Mouse (Mus musculus) CH12.LX (cell line): Measurements from ENCODE around the gene Slc38a9. TPM values are rescaled to one million over a fixed set of nuclear protein-coding genes. Genes with fewer than 3 reads are reported as not detected.

Experiments
- DNase-seq: peaks from one replicate; pipeline ENCODE4 v3.0.0-alpha.2; 2013; ENCODE audit errors: extremely low read depth
- H3K27ac ChIP-seq: 2 replicates; pipeline ENCODE4 v1.5.1; 2012; ENCODE audit warnings: low read depth, mild to moderate bottlenecking, control low read depth, moderate library complexity; ENCODE audit not compliant: insufficient read depth
- H3K27me3 ChIP-seq: replicated peaks from 2 replicates; pipeline ENCODE3; 2012; ENCODE audit warnings: inconsistent platforms
- H3K36me3 ChIP-seq, 2 experiments: replicated peaks in 1 of 2; 2 replicates each; pipeline versions ENCODE3 to v1.6.1; 2012; ENCODE audit warnings: inconsistent platforms in 1 of 2, low read length in 1 of 2, mild to moderate bottlenecking in 1 of 2, mixed read lengths in 1 of 2, moderate library complexity in 1 of 2; ENCODE audit not compliant: control insufficient read depth in 1 of 2, insufficient read depth in 1 of 2
- H3K4me1 ChIP-seq, 2 experiments: 2 replicates each; pipeline ENCODE4 v1.6.1; 2012; ENCODE audit warnings: inconsistent platforms in 1 of 2, moderate library complexity in 1 of 2; ENCODE audit not compliant: insufficient read depth in 2 of 2, control insufficient read depth in 1 of 2
- H3K4me2 ChIP-seq: 2 replicates; pipeline ENCODE4 v1.6.1; 2012; ENCODE audit warnings: low read depth, mild to moderate bottlenecking, control low read depth; ENCODE audit not compliant: poor library complexity, insufficient read depth, severe bottlenecking
- H3K4me3 ChIP-seq, 3 experiments: fragments of 150-350 bp in 1 of 3; sonication (generic) in 1 of 3; replicated peaks in 1 of 3; 2 replicates each; pipeline versions ENCODE3 to v1.5.1; 2011 to 2012; ENCODE audit warnings: low read depth in 2 of 3, low read length in 2 of 3, mild to moderate bottlenecking in 2 of 3, moderate library complexity in 2 of 3, control low read depth in 1 of 3, improper control_type of control experiment in 1 of 3, inconsistent platforms in 1 of 3, mixed read lengths in 1 of 3; ENCODE audit not compliant: poor library complexity in 1 of 3
- H3K79me2 ChIP-seq: replicated peaks from 2 replicates; pipeline ENCODE4 v1.6.1; 2012; ENCODE audit warnings: mild to moderate bottlenecking, moderate library complexity; ENCODE audit not compliant: control insufficient read depth, poor library complexity, insufficient read depth, severe bottlenecking; ENCODE audit errors: extremely low read depth
- H3K9ac ChIP-seq: 2 replicates; pipeline ENCODE4 v1.6.1; 2012; ENCODE audit warnings: low read depth, mild to moderate bottlenecking, control low read depth, moderate library complexity; ENCODE audit not compliant: insufficient read depth
- H3K9me3 ChIP-seq: replicated peaks from 2 replicates; pipeline ENCODE3; 2012; ENCODE audit warnings: low read length, inconsistent platforms, mixed read lengths
- BHLHE40 ChIP-seq: IDR thresholded peaks from 2 replicates; pipeline ENCODE4 v1.6.1; 2011; ENCODE audit warnings: mild to moderate bottlenecking, low read depth, low read length, improper control_type of control experiment
- ELF1 ChIP-seq: IDR thresholded peaks from 2 replicates; pipeline ENCODE4 v1.6.1; 2014; ENCODE audit warnings: low read depth, mild to moderate bottlenecking, inconsistent platforms, low read length, improper control_type of control experiment
- EP300 ChIP-seq: IDR thresholded peaks from 2 replicates; pipeline ENCODE4 v1.6.1; 2011; ENCODE audit warnings: low read length, improper control_type of control experiment
- ETS1 ChIP-seq: conservative IDR thresholded peaks from 2 replicates; pipeline ENCODE4 v1.6.1; 2012; ENCODE audit warnings: low read depth, mild to moderate bottlenecking, inconsistent platforms, low read length, improper control_type of control experiment, moderate library complexity
- GABPA ChIP-seq: IDR thresholded peaks from 2 replicates; pipeline ENCODE4 v1.6.1; 2012; ENCODE audit warnings: low read depth, low read length, improper control_type of control experiment, inconsistent platforms; ENCODE audit not compliant: insufficient replicate concordance
- HCFC1 ChIP-seq: IDR thresholded peaks from 2 replicates; pipeline ENCODE4 v1.6.1; 2012; ENCODE audit warnings: low read depth, mild to moderate bottlenecking, inconsistent platforms, low read length, improper control_type of control experiment
- IRF4 ChIP-seq: IDR thresholded peaks from 2 replicates; pipeline ENCODE4 v1.6.1; 2014; ENCODE audit warnings: low read depth, mild to moderate bottlenecking, inconsistent platforms, low read length, improper control_type of control experiment
- JUN ChIP-seq: IDR thresholded peaks from 2 replicates; pipeline ENCODE4 v1.6.1; 2011; ENCODE audit warnings: low read depth, mild to moderate bottlenecking, low read length, improper control_type of control experiment, moderate library complexity; ENCODE audit not compliant: insufficient read depth
- JUND ChIP-seq: conservative IDR thresholded peaks from 2 replicates; pipeline ENCODE4 v1.6.1; 2011; ENCODE audit warnings: low read depth, low read length, improper control_type of control experiment
- KAT2A ChIP-seq: IDR thresholded peaks from 2 replicates; pipeline ENCODE4 v1.6.1; 2012; ENCODE audit warnings: low read length, improper control_type of control experiment, inconsistent platforms; ENCODE audit not compliant: insufficient replicate concordance
- MAFK ChIP-seq: IDR thresholded peaks from 2 replicates; pipeline ENCODE4 v1.6.1; 2011; ENCODE audit warnings: low read length, improper control_type of control experiment; ENCODE audit not compliant: insufficient replicate concordance
- MAX ChIP-seq: IDR thresholded peaks from 2 replicates; pipeline ENCODE4 v1.6.1; 2011; ENCODE audit warnings: low read length, improper control_type of control experiment
- MAZ ChIP-seq: IDR thresholded peaks from 2 replicates; pipeline ENCODE4 v1.6.1; 2012; ENCODE audit warnings: low read depth, mild to moderate bottlenecking, inconsistent platforms, low read length, improper control_type of control experiment, moderate library complexity
- MEF2A ChIP-seq: IDR thresholded peaks from 2 replicates; pipeline ENCODE4 v1.6.1; 2014; ENCODE audit warnings: low read depth, mild to moderate bottlenecking, inconsistent platforms, low read length, improper control_type of control experiment, borderline replicate concordance
- MYC ChIP-seq: IDR thresholded peaks from 2 replicates; pipeline ENCODE4 v1.6.1; 2011; ENCODE audit warnings: low read depth, mild to moderate bottlenecking, improper control_type of control experiment, low read length
- NELFE ChIP-seq: IDR thresholded peaks from 2 replicates; pipeline ENCODE4 v1.6.1; 2011; ENCODE audit warnings: low read depth, low read length, improper control_type of control experiment
- NRF1 ChIP-seq: IDR thresholded peaks from 2 replicates; pipeline ENCODE4 v1.6.1; 2014; ENCODE audit warnings: low read depth, mild to moderate bottlenecking, inconsistent platforms, low read length, improper control_type of control experiment, moderate library complexity
- PAX5 ChIP-seq: IDR thresholded peaks from 2 replicates; pipeline ENCODE4 v1.6.1; 2012; ENCODE audit warnings: low read length, inconsistent platforms, mixed read lengths
- POLR2A ChIP-seq: IDR thresholded peaks from 2 replicates; pipeline ENCODE4 v1.6.1; 2011; ENCODE audit warnings: low read depth, mild to moderate bottlenecking, improper control_type of control experiment, low read length
- POLR2AphosphoS2 ChIP-seq: IDR thresholded peaks from 2 replicates; pipeline ENCODE4 v1.6.1; 2011; ENCODE audit warnings: low read depth, low read length, improper control_type of control experiment
- RAD21 ChIP-seq: IDR thresholded peaks from 2 replicates; pipeline ENCODE4 v1.6.1; 2011; ENCODE audit warnings: low read depth, mild to moderate bottlenecking, low read length, improper control_type of control experiment, moderate library complexity
- SIN3A ChIP-seq: IDR thresholded peaks from 2 replicates; pipeline ENCODE4 v1.6.1; 2012; ENCODE audit warnings: low read length, improper control_type of control experiment, inconsistent platforms
- TBP ChIP-seq: conservative IDR thresholded peaks from 2 replicates; pipeline ENCODE4 v1.6.1; 2011; ENCODE audit warnings: low read depth, low read length, improper control_type of control experiment
- USF2 ChIP-seq: conservative IDR thresholded peaks from 2 replicates; pipeline ENCODE4 v1.6.1; 2011; ENCODE audit warnings: low read depth, low read length, improper control_type of control experiment
- ZMIZ1 ChIP-seq: IDR thresholded peaks from 2 replicates; pipeline ENCODE4 v1.6.1; 2012; ENCODE audit warnings: low read depth, mild to moderate bottlenecking, inconsistent platforms, low read length, improper control_type of control experiment
- ZNF384 ChIP-seq: IDR thresholded peaks from 2 replicates; pipeline ENCODE4 v1.6.1; 2012; ENCODE audit warnings: low read depth, low read length, improper control_type of control experiment, inconsistent platforms
- dilution Hi-C: fragments of 300-500 bp; cut with MboI; formaldehyde crosslinking; loops from 2 replicates; pipeline ENCODE4 v1.14.3; 2020; ENCODE audit warnings: low sequenced_read_pairs; ENCODE audit not compliant: extremely low pct_unique_long_range_greater_than_20kb, extremely low pct_ligation_motif_present
- in situ Hi-C: fragments of 300-500 bp; cut with MboI; formaldehyde crosslinking; loops from 3 replicates; pipeline ENCODE4 v1.14.3; 2019; ENCODE audit warnings: low sequenced_read_pairs, low pct_ligation_motif_present, low pct_unique_long_range_greater_than_20kb, mixed read lengths
- polyA plus RNA-seq: library from polyadenylated mRNA; unstranded; fragments of >175 nt; gene quantifications from 2 replicates; pipeline ENCODE4 v1.2.1, GENCODE M21; 2012; ENCODE audit warnings: low read depth; ENCODE audit not compliant: insufficient read length
- total RNA-seq, 2 experiments: library from RNA; depleted of rRNA; stranded (reverse); fragments of 300-350 nt in 1 of 2; fragments of >200 nt in 1 of 2; gene quantifications; 2 replicates each; pipeline ENCODE4 v1.2.3; 2012 to 2014

Gene Slc38a9
- total and polyA plus RNA-seq, 3 experiments: 7.8 to 10.4 (median 10.0) TPM

GRCm38 (mm10) chr13:112639111-112639510 is 21.4 kb upstream of the Slc38a9 start:
- Histone ChIP-seq H3K4me1 (peaks cover 4 to 20% of the 10 kb centered on the region in 2 experiments; a peak in 3 of 4 replicates), H3K9ac (no peak overlapping the region), H3K4me2 (no peak overlapping the region), H3K4me3 (no peak overlapping the region), H3K79me2 (no peaks in the 10 kb centered on the region), H3K27me3 (no peaks in the 10 kb centered on the region), H3K36me3 (no peaks in the 10 kb centered on the region), H3K9me3 (no peaks in the 10 kb centered on the region), H3K27ac (no peak overlapping the region)
- DNase-seq: no peak
- dilution Hi-C loops: no loop called here
- no peak for TF ChIP-seq MEF2A
- no peak for TF ChIP-seq NRF1
- no peak for TF ChIP-seq PAX5
- TF ChIP-seq IRF4: no peak
- TF ChIP-seq TBP: no peak
- TF ChIP-seq JUN: no peak
- no peak for TF ChIP-seq MAX
- in situ Hi-C loops: no loop called here

GRCm38 (mm10) chr13:112642897-112643296 is 17.7 kb upstream of the Slc38a9 start:
- dilution Hi-C loops: no loop called here
- Histone ChIP-seq H3K4me3 (no peak overlapping the region), H3K36me3 (no peaks in the 10 kb centered on the region)

GRCm38 (mm10) chr13:112644996-112645395 is 15.6 kb upstream of the Slc38a9 start:
- dilution Hi-C loops: no loop called here
- Histone ChIP-seq H3K9ac (no peak overlapping the region), H3K4me1 (peaks cover 0 to 2% of the 10 kb centered on the region in 2 experiments; a peak in 1 of 4 replicates), H3K4me3 (no peak overlapping the region)
- DNase-seq: no peak
- in situ Hi-C loops: no loop called here
- TF ChIP-seq SIN3A (no peak), EP300 (no peak), JUND (no peak), MAFK (no peak), HCFC1 (no peak), ZNF384 (no peak), MAX (no peak), GABPA (no peak), PAX5 (no peak), KAT2A (no peak), RAD21 (no peak), USF2 (no peak), MYC (no peak), MEF2A (no peak), JUN (no peak), BHLHE40 (no peak), IRF4 (no peak), ZMIZ1 (no peak)
- TF ChIP-seq, all 38 proteins: peak for 0
- Histone ChIP-seq H3K79me2 (no peaks in the 10 kb centered on the region), H3K27me3 (no peaks in the 10 kb centered on the region), H3K27ac (no peak overlapping the region), H3K9me3 (no peaks in the 10 kb centered on the region), H3K4me2 (no peak overlapping the region), H3K36me3 (no peaks in the 10 kb centered on the region)

More at GRCm38 (mm10) chr13:112642897-112643296, 17.7 kb upstream of the Slc38a9 start:
- H3K27me3 ChIP-seq: no peaks in the 10 kb centered on the region
- no peak overlapping the region for H3K9ac ChIP-seq
- no peak for DNase-seq
- TF ChIP-seq SIN3A (no peak), POLR2AphosphoS2 (no peak), HCFC1 (no peak), MEF2A (no peak), MAZ (no peak), BHLHE40 (no peak), JUND (no peak), ETS1 (no peak), USF2 (no peak), POLR2A (no peak), JUN (no peak), ELF1 (no peak), NELFE (no peak), NRF1 (no peak), KAT2A (no peak), TBP (no peak)
- no peak overlapping the region for H3K4me2 ChIP-seq
- no peak overlapping the region for H3K27ac ChIP-seq
- in situ Hi-C loops: no loop called here
- H3K79me2 ChIP-seq: no peaks in the 10 kb centered on the region
- H3K4me1 ChIP-seq: no peaks in the 10 kb centered on the region
- H3K9me3 ChIP-seq: no peaks in the 10 kb centered on the region
